Mouse (Mus musculus): ENCODE results near the gene Krtap3-3. TPM values are rescaled to one million over a fixed set of nuclear protein-coding genes. Genes with fewer than 3 reads are reported as not detected.

Gene Krtap3-3
- total and polyA plus RNA-seq, 3 experiments: not detected

DNA sequence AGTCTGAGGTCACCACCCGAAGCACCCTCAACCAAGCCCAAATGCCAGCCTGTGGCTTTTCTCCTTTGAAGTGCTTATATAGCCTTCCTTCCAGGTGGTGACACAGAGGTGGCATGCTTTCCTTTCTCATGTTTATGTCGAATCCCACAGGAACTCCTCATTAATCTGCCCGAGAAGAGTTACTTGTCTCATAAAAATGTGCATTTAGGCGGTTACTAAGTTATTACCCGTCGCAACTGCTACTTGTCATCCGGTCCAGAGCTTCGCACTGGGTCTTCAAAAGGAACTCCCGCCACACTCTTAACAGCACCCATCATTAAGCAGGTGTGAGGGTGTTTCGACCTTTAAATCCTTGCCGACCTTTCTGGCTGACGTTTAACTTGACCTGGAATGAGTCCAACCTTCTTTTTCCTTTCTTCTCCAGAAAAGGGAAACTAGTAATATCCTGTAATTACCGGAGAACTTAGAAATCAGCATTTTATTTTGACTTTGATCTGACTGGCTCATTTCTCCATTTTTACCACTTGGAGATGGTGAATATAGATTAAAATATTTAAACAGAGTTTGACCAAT is 29.3 kb downstream of the Krtap3-3 start, which contains the start of gene Krt39:
Krt39 (minus strand) TSS at position 51 of the 573 bp plus-strand sequence.
- Histone ChIP-seq H3K4me1 (ENCODE audit: control insufficient read depth, insufficient read depth, low read length) (no peaks in the 10 kb centered on the region), H3K4me3 (no peak within 1 kb of the TSS), H3K79me2 (replicated peaks; ENCODE audit: control insufficient read depth, insufficient read depth, low read length) (no peaks in the 10 kb centered on the region), H3K27ac (no peak within 1 kb of the TSS), H3K27me3 (ENCODE audit: control insufficient read depth, insufficient read depth, low read length) (no peaks in the 10 kb centered on the region), H3K36me3 (ENCODE audit: control insufficient read depth, insufficient read depth, low read length) (no peaks in the 10 kb centered on the region), H3K9ac (ENCODE audit: low read depth, low read length) (no peak within 1 kb of the TSS)
- WGBS: 71% methylated on average over 13 of the region's 13 CpGs
- no peak for DNase-seq
- intact Hi-C loops (cut with DNase I): no loop called here
- TF ChIP-seq POLR2A (IDR thresholded peaks at IDR 0.05; ENCODE audit: insufficient read depth, low read depth, low read length): no peak
- TF ChIP-seq EP300 (IDR thresholded peaks at IDR 0.05; ENCODE audit: insufficient read depth, low read depth, low read length): no peak
- no peak for TF ChIP-seq CTCF (IDR thresholded peaks at IDR 0.05)

DNA sequence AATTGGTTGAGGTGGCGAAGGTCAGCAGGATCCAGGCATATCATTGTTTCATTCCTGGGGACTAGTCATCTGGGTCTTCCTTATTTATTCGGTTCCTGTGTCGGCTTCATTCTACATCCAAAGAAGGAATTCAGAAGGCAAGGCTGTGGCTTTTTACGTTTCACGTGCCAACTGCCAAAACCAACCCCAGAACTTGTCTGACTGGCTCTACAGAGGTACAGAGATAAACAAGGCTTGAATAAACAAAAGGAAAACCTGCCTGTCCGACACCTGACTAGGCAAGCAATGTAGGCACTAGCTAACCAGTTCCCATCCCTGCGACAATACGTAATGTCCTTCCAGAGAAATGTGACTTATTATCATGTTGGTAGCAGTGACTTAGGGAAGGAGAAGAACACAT is 36.6 kb downstream of the Krtap3-3 start:
- Histone ChIP-seq H3K4me1 (ENCODE audit: control insufficient read depth, insufficient read depth, low read length) (no peaks in the 10 kb centered on the region), H3K79me2 (replicated peaks; ENCODE audit: control insufficient read depth, insufficient read depth, low read length) (no peaks in the 10 kb centered on the region), H3K36me3 (ENCODE audit: control insufficient read depth, insufficient read depth, low read length) (no peaks in the 10 kb centered on the region), H3K9ac (ENCODE audit: low read depth, low read length) (no peak overlapping the region), H3K27me3 (ENCODE audit: control insufficient read depth, insufficient read depth, low read length) (no peaks in the 10 kb centered on the region), H3K4me3 (no peak overlapping the region), H3K27ac (no peak overlapping the region)
- 77% methylated on average over 8 of the region's 8 CpGs for WGBS
- TF ChIP-seq POLR2A (IDR thresholded peaks at IDR 0.05; ENCODE audit: insufficient read depth, low read depth, low read length): no peak
- no peak for TF ChIP-seq EP300 (IDR thresholded peaks at IDR 0.05; ENCODE audit: insufficient read depth, low read depth, low read length)
- no peak for TF ChIP-seq CTCF (IDR thresholded peaks at IDR 0.05)
- no peak for DNase-seq
- intact Hi-C loops (cut with DNase I): no loop called here

Other genes starting within 250 kb of the Krtap3-3 start
Only the 30 nearest of the 34 such genes appear.
- not detected for gene Krt25, start 227.9 kb downstream of the Krtap3-3 start, total RNA-seq (2021)
- not detected in 2 replicates for gene Krt25, start 227.9 kb downstream of the Krtap3-3 start, polyA plus RNA-seq (2012; rRNA removed)
- not detected for gene Krt26, start 212.9 kb downstream of the Krtap3-3 start, total RNA-seq (2021)
- not detected in 2 replicates for gene Krt26, start 212.9 kb downstream of the Krtap3-3 start, polyA plus RNA-seq (2012; rRNA removed)
- gene Krt27, start 199.8 kb downstream of the Krtap3-3 start, total RNA-seq (2021): not detected
- not detected in 2 replicates for gene Krt27, start 199.8 kb downstream of the Krtap3-3 start, polyA plus RNA-seq (2012; rRNA removed)
- not detected for gene Krt28, start 176.0 kb downstream of the Krtap3-3 start, total RNA-seq (2021)
- not detected in 2 replicates for gene Krt28, start 176.0 kb downstream of the Krtap3-3 start, polyA plus RNA-seq (2012; rRNA removed)
- 1 to 10 TPM; 4.4 to 5.1 TPM for gene Krt10, start 161.5 kb downstream of the Krtap3-3 start, total RNA-seq (2021)
- gene Krt10, start 161.5 kb downstream of the Krtap3-3 start, polyA plus RNA-seq (2012; rRNA removed): 0.76 and 1.6 TPM in 2 replicates
- gene Krt12, start 128.6 kb downstream of the Krtap3-3 start, total RNA-seq (2021): not detected
- not detected in 2 replicates for gene Krt12, start 128.6 kb downstream of the Krtap3-3 start, polyA plus RNA-seq (2012; rRNA removed)
- not detected for gene Krt20, start 112.7 kb downstream of the Krtap3-3 start, total RNA-seq (2021)
- 0.06 TPM in 1 of 2 replicates, not detected in the other for gene Krt20, start 112.7 kb downstream of the Krtap3-3 start, polyA plus RNA-seq (2012; rRNA removed)
- not detected for gene Krt23, start 57.7 kb downstream of the Krtap3-3 start, total RNA-seq (2021)
- gene Krt23, start 57.7 kb downstream of the Krtap3-3 start, polyA plus RNA-seq (2012; rRNA removed): 0.80 TPM in 1 of 2 replicates, not detected in the other
- gene Krt39, start 29.5 kb downstream of the Krtap3-3 start, total RNA-seq (2021): not detected
- gene Krt39, start 29.5 kb downstream of the Krtap3-3 start, polyA plus RNA-seq (2012; rRNA removed): not detected in 2 replicates
- not detected for gene Krt40, start 7.7 kb downstream of the Krtap3-3 start, total RNA-seq (2021)
- not detected in 2 replicates for gene Krt40, start 7.7 kb downstream of the Krtap3-3 start, polyA plus RNA-seq (2012; rRNA removed)
- gene Krtap3-2, start 6.0 kb upstream of the Krtap3-3 start, total RNA-seq (2021): not detected
- gene Krtap3-2, start 6.0 kb upstream of the Krtap3-3 start, polyA plus RNA-seq (2012; rRNA removed): not detected in 2 replicates
- not detected for gene Gm11939, start 8.6 kb upstream of the Krtap3-3 start, total RNA-seq (2021)
- not detected in 2 replicates for gene Gm11939, start 8.6 kb upstream of the Krtap3-3 start, polyA plus RNA-seq (2012; rRNA removed)
- gene Krtap3-1, start 15.8 kb upstream of the Krtap3-3 start, total RNA-seq (2021): not detected
- gene Krtap3-1, start 15.8 kb upstream of the Krtap3-3 start, polyA plus RNA-seq (2012; rRNA removed): not detected in 2 replicates
- not detected for gene Krtap1-5, start 30.2 kb upstream of the Krtap3-3 start, total RNA-seq (2021)
- gene Krtap1-5, start 30.2 kb upstream of the Krtap3-3 start, polyA plus RNA-seq (2012; rRNA removed): not detected in 2 replicates
- not detected for gene Krtap1-4, start 32.8 kb upstream of the Krtap3-3 start, total RNA-seq (2021)
- gene Krtap1-4, start 32.8 kb upstream of the Krtap3-3 start, polyA plus RNA-seq (2012; rRNA removed): not detected in 2 replicates
- gene Krtap1-3, start 40.5 kb upstream of the Krtap3-3 start, total RNA-seq (2021): not detected
- not detected in 2 replicates for gene Krtap1-3, start 40.5 kb upstream of the Krtap3-3 start, polyA plus RNA-seq (2012; rRNA removed)
- not detected for gene Krtap9-3, start 47.2 kb upstream of the Krtap3-3 start, total RNA-seq (2021)
- not detected in 2 replicates for gene Krtap9-3, start 47.2 kb upstream of the Krtap3-3 start, polyA plus RNA-seq (2012; rRNA removed)
- gene Gm11938, start 52.4 kb upstream of the Krtap3-3 start, total RNA-seq (2021): not detected
- not detected in 2 replicates for gene Gm11938, start 52.4 kb upstream of the Krtap3-3 start, polyA plus RNA-seq (2012; rRNA removed)
- gene Gm11937, start 59.3 kb upstream of the Krtap3-3 start, total RNA-seq (2021): not detected
- not detected in 2 replicates for gene Gm11937, start 59.3 kb upstream of the Krtap3-3 start, polyA plus RNA-seq (2012; rRNA removed)
- gene Krtap2-4, start 64.0 kb upstream of the Krtap3-3 start, total RNA-seq (2021): not detected
- gene Krtap2-4, start 64.0 kb upstream of the Krtap3-3 start, polyA plus RNA-seq (2012; rRNA removed): not detected in 2 replicates
- gene Gm11562, start 69.6 kb upstream of the Krtap3-3 start, total RNA-seq (2021): not detected
- gene Gm11562, start 69.6 kb upstream of the Krtap3-3 start, polyA plus RNA-seq (2012; rRNA removed): not detected in 2 replicates
- not detected for gene Krtap4-1, start 77.4 kb upstream of the Krtap3-3 start, total RNA-seq (2021)
- gene Krtap4-1, start 77.4 kb upstream of the Krtap3-3 start, polyA plus RNA-seq (2012; rRNA removed): not detected in 2 replicates
- not detected for gene Krtap4-2, start 84.2 kb upstream of the Krtap3-3 start, total RNA-seq (2021)
- not detected in 2 replicates for gene Krtap4-2, start 84.2 kb upstream of the Krtap3-3 start, polyA plus RNA-seq (2012; rRNA removed)
- not detected for gene Krtap4-7, start 93.2 kb upstream of the Krtap3-3 start, total RNA-seq (2021)
- not detected in 2 replicates for gene Krtap4-7, start 93.2 kb upstream of the Krtap3-3 start, polyA plus RNA-seq (2012; rRNA removed)
- gene Gm11555, start 99.4 kb upstream of the Krtap3-3 start, total RNA-seq (2021): not detected
- gene Gm11555, start 99.4 kb upstream of the Krtap3-3 start, polyA plus RNA-seq (2012; rRNA removed): not detected in 2 replicates
- not detected for gene Gm11563, start 108.1 kb upstream of the Krtap3-3 start, total RNA-seq (2021)
- gene Gm11563, start 108.1 kb upstream of the Krtap3-3 start, polyA plus RNA-seq (2012; rRNA removed): not detected in 2 replicates
- gene Krtap4-6, start 115.1 kb upstream of the Krtap3-3 start, total RNA-seq (2021): not detected
- not detected in 2 replicates for gene Krtap4-6, start 115.1 kb upstream of the Krtap3-3 start, polyA plus RNA-seq (2012; rRNA removed)
- gene Gm14190, start 139.9 kb upstream of the Krtap3-3 start, total RNA-seq (2021): not detected
- not detected in 2 replicates for gene Gm14190, start 139.9 kb upstream of the Krtap3-3 start, polyA plus RNA-seq (2012; rRNA removed)
- not detected for gene Gm14180, start 183.4 kb upstream of the Krtap3-3 start, total RNA-seq (2021)
- not detected in 2 replicates for gene Gm14180, start 183.4 kb upstream of the Krtap3-3 start, polyA plus RNA-seq (2012; rRNA removed)
- not detected for gene Gm11595, start 222.0 kb upstream of the Krtap3-3 start, total RNA-seq (2021)
- not detected in 2 replicates for gene Gm11595, start 222.0 kb upstream of the Krtap3-3 start, polyA plus RNA-seq (2012; rRNA removed)

Data from heart, adult 2 months (tissue).